Mouse (Mus musculus) telencephalon, adult 2 months (tissue): ENCODE measurements around the gene Nsun4.

Experiments used
- DNase-seq: peaks from one replicate; pipeline ENCODE4 v3.0.0-alpha.2; 2011; ENCODE audit warnings: low read depth, low spot score

The Nsun4 gene

DNA sequence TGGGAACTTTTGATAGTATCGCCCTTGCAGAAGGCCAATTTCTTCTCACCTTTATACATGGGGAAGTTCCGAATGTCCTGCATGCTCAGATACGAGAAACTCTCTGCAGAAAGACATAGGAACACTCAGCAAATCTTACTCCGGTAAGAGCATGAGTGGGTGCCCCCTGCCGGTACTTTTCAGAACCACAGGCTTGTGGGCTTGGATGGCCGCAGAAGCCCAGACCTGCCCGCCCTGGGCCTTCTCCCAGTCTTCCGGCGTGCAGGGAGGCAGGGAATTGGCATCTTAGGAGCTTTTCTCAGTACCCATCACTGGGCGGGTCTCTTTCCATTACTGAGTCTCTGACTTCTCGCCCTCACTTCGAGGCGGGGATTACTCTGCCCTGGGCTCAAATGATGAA, 69.6 kb downstream of the Nsun4 start:
- DNase-seq = peak; percentile 24
